9 mouse cellular contexts compared by ENCODE assay signal in genomic region chr12:56535411-56536173, GRCm38 (mm10). TPM values are rescaled to one million over a fixed set of nuclear protein-coding genes. Genes with fewer than 3 reads are reported as not detected.
DNase-seq lines count a peak whose midpoint lies in the region; ATAC-seq lines count a peak whose summit lies in the region.
"Had no signal": no experiment of that assay in that cellular context is flagged by ENCODE, and none has a peak within 500 bp of the region (broad histone marks: within the 10 kb centered on the region; RNA-seq: fewer than 3 reads in every experiment).

No protein-coding gene starts in this region.

- no peak overlapping the region for H3K9ac ChIP-seq in liver, embryonic 13.5 days
- H3K9ac ChIP-seq in liver, embryonic 11.5 days (ENCODE audit: low read depth, low read length), result no peak overlapping the region
- H3K9ac ChIP-seq in forebrain, embryonic 11.5 days (ENCODE audit: low read length), result peak overlapping the region; percentile 63
- no peak overlapping the region for H3K9ac ChIP-seq in limb, embryonic 15.5 days
- H3K9ac ChIP-seq in stomach, embryonic 14.5 days (replicated peaks; ENCODE audit: low read depth, low read length), result no peak overlapping the region

- peak overlapping the region; percentile 8; the same call in 1 of the 2 replicates for H3K4me3 ChIP-seq in liver, embryonic 13.5 days (replicated peaks)
- H3K4me3 ChIP-seq in liver, embryonic 11.5 days (ENCODE audit: low read depth, low read length), result no peak overlapping the region
- H3K4me3 ChIP-seq in forebrain, embryonic 11.5 days (ENCODE audit: low read depth, low read length), result peak overlapping the region; percentile 40
- H3K4me3 ChIP-seq in limb, embryonic 15.5 days, result peak overlapping the region; percentile 35
- peak overlapping the region; percentile 1; the same call in 1 of the 2 replicates for H3K4me3 ChIP-seq in stomach, embryonic 14.5 days (ENCODE audit: low read depth, low read length)

- DNase-seq in liver, embryonic 13.5 days, result no peak
- no peak for DNase-seq in liver, embryonic 11.5 days (ENCODE audit: low spot score)
- DNase-seq in forebrain, embryonic 11.5 days (ENCODE audit: low spot score), result no peak
- no peak for DNase-seq in testis, postnatal 10 days (ENCODE audit: low spot score)
- no peak for DNase-seq in urinary bladder, postnatal 36 days (ENCODE audit: low spot score in 2 of 2)
- DNase-seq: cerebellum, postnatal 25 days had no signal

- no peaks in the 10 kb centered on the region; the same call in 1 of the 2 replicates for H3K4me1 ChIP-seq in liver, embryonic 13.5 days (replicated peaks)
- no peaks in the 10 kb centered on the region; the same call in 1 of the 2 replicates for H3K4me1 ChIP-seq in liver, embryonic 11.5 days (replicated peaks; ENCODE audit: control insufficient read depth, insufficient read depth, low read length)
- H3K4me1 ChIP-seq in forebrain, embryonic 11.5 days (replicated peaks; ENCODE audit: control insufficient read depth, insufficient read depth, low read length), result 0 out of 2 replicates have a peak, but pooled peaks cover 3% of the 10 kb centered on the region
- peaks cover 38% of the 10 kb centered on the region for H3K4me1 ChIP-seq in limb, embryonic 15.5 days
- H3K4me1 ChIP-seq in stomach, embryonic 14.5 days (ENCODE audit: control insufficient read depth, insufficient read depth, low read length), result 0 out of 2 replicates have a peak, but pooled peaks cover 4% of the 10 kb centered on the region

- ATAC-seq in liver, embryonic 13.5 days (ENCODE audit: low read depth), result no peak
- ATAC-seq in liver, embryonic 11.5 days (replicated peaks; ENCODE audit: low FRiP score), result no peak
- ATAC-seq in forebrain, embryonic 11.5 days (replicated peaks; ENCODE audit: low FRiP score), result 0 out of 2 replicates have a peak, but pooled peaks have one; percentile 13
- ATAC-seq in limb, embryonic 15.5 days (ENCODE audit: insufficient number of reproducible peaks, low FRiP score, low TSS enrichment, low read depth), result no peak
- ATAC-seq in stomach, embryonic 14.5 days (ENCODE audit: insufficient number of reproducible peaks, insufficient read depth, low FRiP score, low read depth), result no peak

- no peak overlapping the region for H3K27ac ChIP-seq in liver, embryonic 13.5 days
- no peak overlapping the region for H3K27ac ChIP-seq in liver, embryonic 11.5 days (ENCODE audit: low read depth, low read length)
- peak overlapping the region; percentile 73 for H3K27ac ChIP-seq in forebrain, embryonic 11.5 days (ENCODE audit: low read depth, low read length)
- no peak overlapping the region for H3K27ac ChIP-seq in limb, embryonic 15.5 days
- no peak overlapping the region for H3K27ac ChIP-seq in stomach, embryonic 14.5 days (ENCODE audit: low read length)

- WGBS in liver, embryonic 13.5 days (ENCODE audit: insufficient replicate concordance), result 1% methylated on average over 34 of the region's 36 CpGs
- WGBS in liver, embryonic 11.5 days, result 2% methylated on average over 29 of the region's 36 CpGs
- under 1% methylated on average over 30 of the region's 36 CpGs for WGBS in forebrain, embryonic 11.5 days
- 0% methylated on average over 35 of the region's 36 CpGs for WGBS in limb, embryonic 15.5 days
- WGBS in stomach, embryonic 14.5 days, result under 1% methylated on average over 29 of the region's 36 CpGs

- H3K4me2 ChIP-seq in liver, embryonic 13.5 days, result no peak overlapping the region
- H3K4me2 ChIP-seq in liver, embryonic 11.5 days, result no peak overlapping the region
- 0 out of 2 replicates have a peak overlapping the region, but pooled peaks have one; percentile 18 for H3K4me2 ChIP-seq in forebrain, embryonic 11.5 days (ENCODE audit: low read depth, low read length, severe bottlenecking)
- H3K4me2 ChIP-seq in limb, embryonic 15.5 days, result peak overlapping the region; percentile 28
- H3K4me2 ChIP-seq in stomach, embryonic 14.5 days (replicated peaks; ENCODE audit: low read depth, low read length), result no peak overlapping the region

- H3K9me3 ChIP-seq in liver, embryonic 13.5 days (replicated peaks), result no peaks in the 10 kb centered on the region
- no peaks in the 10 kb centered on the region for H3K9me3 ChIP-seq in liver, embryonic 11.5 days (ENCODE audit: control insufficient read depth, low read length)
- H3K9me3 ChIP-seq in forebrain, embryonic 11.5 days (ENCODE audit: control insufficient read depth, low read length), result no peaks in the 10 kb centered on the region
- no peaks in the 10 kb centered on the region for H3K9me3 ChIP-seq in limb, embryonic 15.5 days
- H3K9me3 ChIP-seq in stomach, embryonic 14.5 days (ENCODE audit: control insufficient read depth, low read depth, low read length), result no peaks in the 10 kb centered on the region

- peaks cover 99% of the 10 kb centered on the region for H3K27me3 ChIP-seq in liver, embryonic 13.5 days
- peaks cover 100% of the 10 kb centered on the region for H3K27me3 ChIP-seq in liver, embryonic 11.5 days (replicated peaks; ENCODE audit: control insufficient read depth, insufficient read depth, low read length)
- peaks cover 93% of the 10 kb centered on the region for H3K27me3 ChIP-seq in forebrain, embryonic 11.5 days (ENCODE audit: control insufficient read depth, insufficient read depth, low read length)
- H3K27me3 ChIP-seq in limb, embryonic 15.5 days, result peaks cover 96% of the 10 kb centered on the region
- H3K27me3 ChIP-seq in stomach, embryonic 14.5 days (ENCODE audit: control insufficient read depth, insufficient read depth, low read length), result peaks cover 74% of the 10 kb centered on the region

- H3K36me3 ChIP-seq in liver, embryonic 13.5 days, result no peaks in the 10 kb centered on the region
- H3K36me3 ChIP-seq in liver, embryonic 11.5 days (ENCODE audit: control insufficient read depth, insufficient read depth, low read length), result no peaks in the 10 kb centered on the region
- no peaks in the 10 kb centered on the region; the same call in 1 of the 2 replicates for H3K36me3 ChIP-seq in forebrain, embryonic 11.5 days (ENCODE audit: control insufficient read depth, insufficient read depth, low read length)
- no peaks in the 10 kb centered on the region for H3K36me3 ChIP-seq in limb, embryonic 15.5 days
- H3K36me3 ChIP-seq in stomach, embryonic 14.5 days (ENCODE audit: control insufficient read depth, insufficient read depth, low read length), result no peaks in the 10 kb centered on the region

RNA-seq across cellular contexts. Expression of gene Nkx2-1, which starts 1.1 kb away (rescaled TPM):
- not detected in 2 replicates for polyA plus RNA-seq in liver, embryonic 13.5 days (2015; fragmentation: Nextera tagmentation; extraction: Ambion mirVana)
- 0.10 TPM in 1 of 2 replicates, not detected in the other for polyA plus RNA-seq in liver, embryonic 11.5 days (2014; fragmentation: Nextera tagmentation; extraction: Ambion mirVana)
- 36.6 and 45.7 TPM in 2 replicates for polyA plus RNA-seq in forebrain, embryonic 11.5 days (2014; fragmentation: Nextera tagmentation; extraction: Ambion mirVana)
- not detected in 2 replicates for polyA plus RNA-seq in limb, embryonic 15.5 days (2015; fragmentation: Nextera tagmentation; extraction: Ambion mirVana)
- not detected in 2 replicates for polyA plus RNA-seq in stomach, embryonic 14.5 days (2014; fragmentation: Nextera tagmentation; extraction: Ambion mirVana)
- polyA plus RNA-seq: neural tube, embryonic 11.5 days had no signal

Comparison
In these comparisons a context has a peak if more than half of its experiments do, and no peak if none do; other contexts are left out.
1. H3K4me2 ChIP-seq: peak in forebrain, embryonic 11.5 days (single experiment) and limb, embryonic 15.5 days (single experiment); none in liver, embryonic 13.5 days (single experiment), liver, embryonic 11.5 days (single experiment) and stomach, embryonic 14.5 days (single experiment).
2. RNA of gene Nkx2-1, which starts 1.1 kb away (polyA plus RNA-seq): 36.6 to 45.7 TPM in forebrain, embryonic 11.5 days; not detected in liver, embryonic 13.5 days, 0.10 TPM in liver, embryonic 11.5 days, not detected in limb, embryonic 15.5 days and not detected in stomach, embryonic 14.5 days; every median in the first group is over 10 times any median in the second.